Mouse (Mus musculus): ENCODE measurements around the gene Afg1l.

DNA sequence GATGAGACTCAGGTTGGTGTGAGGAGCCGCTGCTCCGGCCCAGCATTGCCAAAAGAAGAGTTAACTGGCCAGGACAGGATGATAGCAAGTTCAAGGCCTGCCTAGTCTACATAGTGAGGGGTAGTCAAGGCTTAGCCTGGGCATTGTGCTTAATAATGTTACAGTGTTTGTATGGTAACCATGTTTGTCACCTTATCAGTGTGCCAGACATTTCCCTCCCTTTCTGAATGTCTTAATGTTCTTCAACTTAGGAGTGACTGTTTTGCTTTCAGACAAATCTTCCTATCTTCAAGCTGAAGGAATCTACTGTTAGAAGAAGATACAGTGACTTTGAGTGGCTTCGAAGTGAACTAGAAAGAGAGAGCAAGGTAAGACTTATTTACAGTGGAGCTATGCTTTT is 47.3 kb upstream of the Afg1l start:
- TF ChIP-seq POLR2A (IDR thresholded peaks at IDR 0.05; ENCODE audit: borderline replicate concordance, extremely low read depth, low read depth, low read length), result no peak
- no peak for TF ChIP-seq CTCF (IDR thresholded peaks at IDR 0.05; ENCODE audit: insufficient read depth, low read length)
